In the genomic region with DNA sequence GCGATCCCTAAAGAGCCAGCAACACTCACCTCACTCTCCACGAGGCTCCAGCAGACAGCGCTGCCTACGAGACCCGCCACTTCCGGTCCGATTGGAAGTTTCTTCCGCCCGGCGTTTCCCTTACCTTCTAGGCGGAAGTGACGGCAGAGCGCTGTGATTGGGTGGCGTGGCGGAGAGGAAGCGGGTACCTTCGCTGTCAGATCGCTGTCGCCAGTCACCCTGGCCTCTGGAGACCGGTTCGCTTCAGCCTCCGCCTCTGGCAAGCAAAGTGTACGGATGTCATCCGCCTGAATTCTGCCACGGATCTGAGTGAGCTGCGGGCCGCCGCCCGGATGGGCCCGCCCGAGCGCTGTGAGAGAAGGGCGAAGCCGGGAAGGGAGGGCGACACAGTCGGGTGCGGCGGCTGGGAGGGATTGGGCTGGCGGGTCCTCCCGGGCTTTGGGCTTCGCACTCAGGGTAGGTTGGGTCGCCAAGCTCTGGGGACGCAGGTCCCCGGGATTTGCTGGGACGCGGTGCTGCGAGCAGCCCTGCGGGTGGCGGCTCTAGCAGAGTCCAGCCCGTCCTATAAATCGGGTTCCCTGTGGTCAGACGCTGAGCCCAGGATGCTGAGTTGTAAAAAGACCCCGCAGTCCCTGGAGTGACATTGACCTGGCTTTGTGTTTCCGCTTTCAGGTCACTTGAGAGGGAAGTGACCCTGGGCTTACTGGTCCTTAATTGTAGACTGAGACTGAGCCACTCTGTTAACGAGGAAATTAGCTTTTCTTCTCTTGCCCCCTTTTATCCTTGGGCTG, we compare ENCODE assay signal across 7 mouse cellular contexts. TPM values are rescaled to one million over a fixed set of nuclear protein-coding genes. Genes with fewer than 3 reads are reported as not detected.
DNase-seq lines count a peak whose midpoint lies in the region; ATAC-seq lines count a peak whose summit lies in the region.

A gene (plus strand): TSS at position 67 of the 791 bp plus-strand sequence.
A gene (minus strand): TSS at position 93 of the 791 bp plus-strand sequence.

- peak within 1 kb of the TSS; percentile 70 for H3K27ac ChIP-seq in embryonic facial prominence, embryonic 12.5 days
- 0 out of 2 replicates have a peak within 1 kb of the TSS, but pooled peaks have one; percentile 36 for H3K27ac ChIP-seq in limb, embryonic 11.5 days (replicated peaks; ENCODE audit: low read depth, low read length)
- peak within 1 kb of the TSS; percentile 90 for H3K27ac ChIP-seq in midbrain, embryonic 14.5 days (replicated peaks; ENCODE audit: low read depth, low read length)

- no peaks in the 10 kb centered on the region for H3K9me3 ChIP-seq in embryonic facial prominence, embryonic 12.5 days
- H3K9me3 ChIP-seq in limb, embryonic 11.5 days (ENCODE audit: control insufficient read depth, low read length): no peaks in the 10 kb centered on the region
- no peaks in the 10 kb centered on the region for H3K9me3 ChIP-seq in midbrain, embryonic 14.5 days (ENCODE audit: control insufficient read depth, low read length)

- peak within 1 kb of the TSS; percentile 82 for H3K9ac ChIP-seq in embryonic facial prominence, embryonic 12.5 days
- H3K9ac ChIP-seq in limb, embryonic 11.5 days (ENCODE audit: low read length): peak within 1 kb of the TSS; percentile 78
- H3K9ac ChIP-seq in midbrain, embryonic 14.5 days (replicated peaks; ENCODE audit: low read length): peak within 1 kb of the TSS; percentile 87

- no peaks in the 10 kb centered on the region for H3K27me3 ChIP-seq in embryonic facial prominence, embryonic 12.5 days
- H3K27me3 ChIP-seq in limb, embryonic 11.5 days (ENCODE audit: control insufficient read depth, insufficient read depth, low read length): no peaks in the 10 kb centered on the region
- no peaks in the 10 kb centered on the region for H3K27me3 ChIP-seq in midbrain, embryonic 14.5 days (ENCODE audit: control insufficient read depth, insufficient read depth, low read length)

- DNase-seq in adrenal gland, postnatal 25 days: peak; percentile 93
- peak; percentile 100 for DNase-seq in heart, adult 11 months
- peak; percentile 93 for DNase-seq in kidney, adult 18-20 months
- DNase-seq in limb, embryonic 11.5 days (ENCODE audit: low spot score): peak; percentile 93
- peak; percentile 99 for DNase-seq in midbrain, embryonic 14.5 days
- peak; percentile 86 to 89 for DNase-seq in spleen, adult 18-20 months

- peak within 1 kb of the TSS; percentile 81 for H3K4me2 ChIP-seq in embryonic facial prominence, embryonic 12.5 days (replicated peaks)
- peak within 1 kb of the TSS; percentile 88 for H3K4me2 ChIP-seq in limb, embryonic 11.5 days (ENCODE audit: low read depth, severe bottlenecking)
- H3K4me2 ChIP-seq in midbrain, embryonic 14.5 days (ENCODE audit: low read length): peak within 1 kb of the TSS; percentile 83

- peaks cover 14% of the 10 kb centered on the region for H3K36me3 ChIP-seq in embryonic facial prominence, embryonic 12.5 days
- peaks cover 9% of the 10 kb centered on the region; the same call in 1 of the 2 replicates for H3K36me3 ChIP-seq in limb, embryonic 11.5 days (ENCODE audit: control insufficient read depth, insufficient read depth, low read length)
- H3K36me3 ChIP-seq in midbrain, embryonic 14.5 days (ENCODE audit: control insufficient read depth, insufficient read depth, low read length): peaks cover 30% of the 10 kb centered on the region

- peak; percentile 96 for ATAC-seq in embryonic facial prominence, embryonic 12.5 days (ENCODE audit: insufficient number of reproducible peaks, insufficient read depth, low FRiP score, low TSS enrichment)
- ATAC-seq in limb, embryonic 11.5 days (ENCODE audit: insufficient number of reproducible peaks, low FRiP score, low TSS enrichment, low read depth): peak; percentile 94
- peak; percentile 98 for ATAC-seq in midbrain, embryonic 14.5 days (ENCODE audit: low FRiP score, low TSS enrichment)

- WGBS in embryonic facial prominence, embryonic 12.5 days: under 1% methylated on average over 55 of the region's 55 CpGs
- WGBS in limb, embryonic 11.5 days: under 1% methylated on average over 54 of the region's 55 CpGs
- WGBS in midbrain, embryonic 14.5 days: under 1% methylated on average over 55 of the region's 55 CpGs

- H3K4me3 ChIP-seq in embryonic facial prominence, embryonic 12.5 days: peak within 1 kb of the TSS; percentile 74
- peak within 1 kb of the TSS; percentile 90 for H3K4me3 ChIP-seq in limb, embryonic 11.5 days (ENCODE audit: low read depth, low read length)
- H3K4me3 ChIP-seq in midbrain, embryonic 14.5 days (replicated peaks; ENCODE audit: low read depth, low read length): peak within 1 kb of the TSS; percentile 86

- H3K4me1 ChIP-seq in embryonic facial prominence, embryonic 12.5 days: peaks cover 9% of the 10 kb centered on the region
- peaks cover 4% of the 10 kb centered on the region for H3K4me1 ChIP-seq in limb, embryonic 11.5 days (ENCODE audit: control insufficient read depth, insufficient read depth, low read length)
- peaks cover 14% of the 10 kb centered on the region; the same call in 1 of the 2 replicates for H3K4me1 ChIP-seq in midbrain, embryonic 14.5 days (ENCODE audit: control insufficient read depth, insufficient read depth, low read length)

RNA-seq across cellular contexts. Expression of the first gene that starts in this region (rescaled TPM):
- 15.2 and 17.1 TPM in 2 replicates for total RNA-seq in adrenal gland, postnatal 25 days (2021)
- polyA plus RNA-seq in embryonic facial prominence, embryonic 12.5 days (2016; fragmentation: Nextera tagmentation; extraction: Ambion mirVana): 28.2 and 30.5 TPM in 2 replicates
- polyA plus RNA-seq in limb, embryonic 11.5 days (2014; fragmentation: Nextera tagmentation; extraction: Ambion mirVana): 28.1 and 29.5 TPM in 2 replicates
- polyA plus RNA-seq in midbrain, embryonic 14.5 days (2014; fragmentation: Nextera tagmentation; extraction: Ambion mirVana): 43.1 and 44.9 TPM in 2 replicates

RNA-seq across cellular contexts. Expression of the second gene that starts in this region (rescaled TPM):
- 30.9 and 31.3 TPM in 2 replicates for total RNA-seq in adrenal gland, postnatal 25 days (2021)
- polyA plus RNA-seq in embryonic facial prominence, embryonic 12.5 days (2016; fragmentation: Nextera tagmentation; extraction: Ambion mirVana): 47.9 and 53.0 TPM in 2 replicates
- polyA plus RNA-seq in limb, embryonic 11.5 days (2014; fragmentation: Nextera tagmentation; extraction: Ambion mirVana): 63.1 and 65.1 TPM in 2 replicates
- polyA plus RNA-seq in midbrain, embryonic 14.5 days (2014; fragmentation: Nextera tagmentation; extraction: Ambion mirVana): 29.0 and 37.2 TPM in 2 replicates

Comparison
In these comparisons a context has a peak if more than half of its experiments do, and no peak if none do; other contexts are left out.
1. Peak in every context shown above with its lines: DNase-seq, ATAC-seq, H3K4me3 ChIP-seq and H3K27ac ChIP-seq.
2. H3K27ac ChIP-seq: peak in every context shown above with its lines; median percentile 90 in midbrain, embryonic 14.5 days; 70 in embryonic facial prominence, embryonic 12.5 days; 36 in limb, embryonic 11.5 days.